Mouse (Mus musculus): Measurements from ENCODE around the gene Nutf2-ps1.

GRCm38 (mm10) chr19:53567864-53568263 lies 21.0 kb downstream of the Nutf2-ps1 start:
- TF ChIP-seq CTCF (IDR thresholded peaks at IDR 0.05; ENCODE audit: low read depth) (no peak), EP300 (IDR thresholded peaks at IDR 0.05; ENCODE audit: low read depth) (no peak)

All from liver, postnatal 0 days (tissue).